Mouse (Mus musculus): ENCODE results near the gene Acp7.

GRCm38 (mm10) chr7:28674994-28675393 is 43.9 kb upstream of the Acp7 start:
- TF ChIP-seq CTCF (IDR thresholded peaks at IDR 0.05; ENCODE audit: borderline replicate concordance, insufficient read depth, low read length): no peak
- no peak for TF ChIP-seq POLR2A (IDR thresholded peaks at IDR 0.05; ENCODE audit: low read depth, low read length)
